Mouse (Mus musculus): ENCODE results near the gene Skor1. TPM values are rescaled to one million over a fixed set of nuclear protein-coding genes. Genes with fewer than 3 reads are reported as not detected.

The Skor1 gene
- polyA plus RNA-seq, 1 experiment from 2014 or later = 7.7 TPM

- H3K4me2 ChIP-seq (ENCODE audit: low read depth) = no peak overlapping the region
- no peaks in the 10 kb centered on the region for H3K36me3 ChIP-seq (ENCODE audit: control insufficient read depth, insufficient read depth, low read length)
- H3K9ac ChIP-seq (ENCODE audit: low read length) = no peak overlapping the region
- ATAC-seq (ENCODE audit: insufficient read depth, low FRiP score, low TSS enrichment) = peak; percentile 50; the same call in 1 of the 2 replicates
- no peaks in the 10 kb centered on the region for H3K9me3 ChIP-seq (ENCODE audit: control insufficient read depth, low read length)
- no peaks in the 10 kb centered on the region for H3K27me3 ChIP-seq (ENCODE audit: control insufficient read depth, insufficient read depth, low read length)
- H3K4me1 ChIP-seq (ENCODE audit: control insufficient read depth, insufficient read depth, low read length) = peaks cover 16% of the 10 kb centered on the region
- WGBS = 24% methylated on average over 14 of the region's 14 CpGs
- 0 out of 2 replicates have a peak overlapping the region, but pooled peaks have one; percentile 35 for H3K27ac ChIP-seq (ENCODE audit: low read depth, low read length)
- DNase-seq (ENCODE audit: low spot score) = peak; percentile 67
- H3K4me3 ChIP-seq (ENCODE audit: low read depth, low read length) = no peak overlapping the region
These were observed 33.7 kb upstream of the Skor1 start for GRCm38 (mm10) chr9:63182306-63182960.

DNA sequence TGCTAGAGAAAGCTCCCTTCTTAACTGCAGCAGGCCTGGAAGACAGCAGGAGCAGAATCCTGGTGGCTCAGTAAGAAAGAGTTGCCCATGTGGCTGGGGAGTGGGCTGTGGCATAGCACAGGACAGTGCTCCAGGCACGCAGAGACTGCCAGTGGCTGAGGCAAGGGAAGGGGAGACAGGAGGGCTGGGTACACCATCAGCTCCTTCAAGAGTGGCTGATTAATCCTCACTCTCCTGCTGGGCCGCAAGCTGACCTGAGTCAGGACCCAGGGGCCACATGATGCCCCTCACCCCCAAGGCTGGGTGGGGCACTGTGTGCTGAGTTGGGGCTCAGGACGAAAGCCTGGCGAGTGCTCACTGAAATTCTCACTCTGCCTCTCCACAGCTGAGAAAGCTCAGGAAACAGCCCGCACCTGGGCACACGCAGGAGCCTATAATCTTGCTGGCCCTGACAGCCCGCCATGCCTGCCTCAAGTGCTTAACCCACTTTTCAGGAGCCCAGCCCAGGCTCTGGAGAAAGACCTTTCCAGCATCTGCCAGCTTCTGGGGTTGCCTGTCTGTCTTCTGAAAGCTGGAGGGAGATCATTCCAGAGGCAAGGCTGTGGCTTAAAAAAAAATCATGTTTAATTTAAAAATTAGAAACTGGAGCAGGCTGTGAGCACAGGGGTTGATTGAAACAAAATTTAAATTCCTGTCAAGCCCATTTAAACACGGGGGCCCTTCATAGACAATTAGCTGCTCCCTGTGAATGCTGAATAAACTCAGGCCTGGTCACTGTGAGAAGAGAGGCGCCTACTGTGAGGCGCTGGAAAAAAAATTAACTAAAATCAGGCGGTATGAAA lies 32.8 kb upstream of the Skor1 start:
- H3K4me3 ChIP-seq (ENCODE audit: low read depth, low read length) = no peak overlapping the region
- 0 out of 2 replicates have a peak overlapping the region, but pooled peaks have one; percentile 35 for H3K27ac ChIP-seq (ENCODE audit: low read depth, low read length)
- no peak for DNase-seq (ENCODE audit: low spot score)
- ATAC-seq (ENCODE audit: insufficient read depth, low FRiP score, low TSS enrichment) = no peak
- H3K9ac ChIP-seq (ENCODE audit: low read length) = no peak overlapping the region
- no peaks in the 10 kb centered on the region for H3K27me3 ChIP-seq (ENCODE audit: control insufficient read depth, insufficient read depth, low read length)
- peaks cover 9% of the 10 kb centered on the region for H3K4me1 ChIP-seq (ENCODE audit: control insufficient read depth, insufficient read depth, low read length)
- no peaks in the 10 kb centered on the region for H3K9me3 ChIP-seq (ENCODE audit: control insufficient read depth, low read length)
- H3K4me2 ChIP-seq (ENCODE audit: low read depth) = no peak overlapping the region
- 49% methylated on average over 11 of the region's 11 CpGs for WGBS
- no peaks in the 10 kb centered on the region for H3K36me3 ChIP-seq (ENCODE audit: control insufficient read depth, insufficient read depth, low read length)

DNA sequence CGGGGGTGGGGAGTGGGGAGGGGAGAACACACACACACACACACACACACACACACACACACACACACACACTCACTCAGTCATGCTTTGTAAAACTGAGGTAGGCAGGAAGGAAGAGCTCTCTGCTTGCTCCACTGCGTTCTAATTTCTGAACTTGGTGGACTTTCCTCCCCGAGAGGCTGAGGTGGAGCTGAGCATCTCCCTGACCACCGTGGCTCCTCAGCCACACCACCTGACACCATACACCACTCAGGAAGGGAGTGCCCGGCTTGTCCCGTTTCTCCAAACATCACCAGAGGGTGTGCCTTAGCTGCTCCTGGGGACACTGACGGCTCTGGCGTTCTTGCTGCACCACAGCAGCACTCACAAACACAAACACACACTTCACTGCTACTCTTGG lies 29.5 kb upstream of the Skor1 start:
- Histone ChIP-seq H3K27ac (ENCODE audit: low read depth, low read length) (no peak overlapping the region), H3K4me2 (ENCODE audit: low read depth) (no peak overlapping the region), H3K4me3 (ENCODE audit: low read depth, low read length) (no peak overlapping the region), H3K27me3 (ENCODE audit: control insufficient read depth, insufficient read depth, low read length) (no peaks in the 10 kb centered on the region), H3K36me3 (ENCODE audit: control insufficient read depth, insufficient read depth, low read length) (no peaks in the 10 kb centered on the region), H3K9me3 (ENCODE audit: control insufficient read depth, low read length) (no peaks in the 10 kb centered on the region), H3K9ac (ENCODE audit: low read length) (no peak overlapping the region), H3K4me1 (ENCODE audit: control insufficient read depth, insufficient read depth, low read length) (peaks cover 7% of the 10 kb centered on the region)
- 86% methylated on average over 8 of the region's 8 CpGs for WGBS
- ATAC-seq (ENCODE audit: insufficient read depth, low FRiP score, low TSS enrichment) (no peak), DNase-seq (ENCODE audit: low spot score) (no peak)

- Histone ChIP-seq H3K27ac (ENCODE audit: low read depth, low read length) (no peak overlapping the region), H3K4me2 (ENCODE audit: low read depth) (no peak overlapping the region), H3K9me3 (ENCODE audit: control insufficient read depth, low read length) (no peaks in the 10 kb centered on the region), H3K4me3 (ENCODE audit: low read depth, low read length) (no peak overlapping the region), H3K4me1 (ENCODE audit: control insufficient read depth, insufficient read depth, low read length) (no peaks in the 10 kb centered on the region), H3K36me3 (ENCODE audit: control insufficient read depth, insufficient read depth, low read length) (no peaks in the 10 kb centered on the region; the same call in 1 of the 2 replicates), H3K9ac (ENCODE audit: low read length) (no peak overlapping the region), H3K27me3 (ENCODE audit: control insufficient read depth, insufficient read depth, low read length) (no peaks in the 10 kb centered on the region)
- ATAC-seq (ENCODE audit: insufficient read depth, low FRiP score, low TSS enrichment) (no peak), DNase-seq (ENCODE audit: low spot score) (no peak)
- 83% methylated on average over 8 of the region's 8 CpGs for WGBS
These were observed 25.4 kb upstream of the Skor1 start for GRCm38 (mm10) chr9:63174001-63174721.

GRCm38 (mm10) chr9:63171951-63172350 lies 23.2 kb upstream of the Skor1 start:
- Histone ChIP-seq H3K4me3 (ENCODE audit: low read depth, low read length) (no peak overlapping the region), H3K9ac (ENCODE audit: low read length) (no peak overlapping the region), H3K4me1 (ENCODE audit: control insufficient read depth, insufficient read depth, low read length) (no peaks in the 10 kb centered on the region), H3K4me2 (ENCODE audit: low read depth) (no peak overlapping the region), H3K36me3 (ENCODE audit: control insufficient read depth, insufficient read depth, low read length) (no peaks in the 10 kb centered on the region; the same call in 1 of the 2 replicates), H3K27me3 (ENCODE audit: control insufficient read depth, insufficient read depth, low read length) (no peaks in the 10 kb centered on the region), H3K9me3 (ENCODE audit: control insufficient read depth, low read length) (no peaks in the 10 kb centered on the region), H3K27ac (ENCODE audit: low read depth, low read length) (no peak overlapping the region)
- ATAC-seq (ENCODE audit: insufficient read depth, low FRiP score, low TSS enrichment) = no peak
- WGBS = 62% methylated on average over 2 of the region's 2 CpGs
- DNase-seq (ENCODE audit: low spot score) = no peak

DNA sequence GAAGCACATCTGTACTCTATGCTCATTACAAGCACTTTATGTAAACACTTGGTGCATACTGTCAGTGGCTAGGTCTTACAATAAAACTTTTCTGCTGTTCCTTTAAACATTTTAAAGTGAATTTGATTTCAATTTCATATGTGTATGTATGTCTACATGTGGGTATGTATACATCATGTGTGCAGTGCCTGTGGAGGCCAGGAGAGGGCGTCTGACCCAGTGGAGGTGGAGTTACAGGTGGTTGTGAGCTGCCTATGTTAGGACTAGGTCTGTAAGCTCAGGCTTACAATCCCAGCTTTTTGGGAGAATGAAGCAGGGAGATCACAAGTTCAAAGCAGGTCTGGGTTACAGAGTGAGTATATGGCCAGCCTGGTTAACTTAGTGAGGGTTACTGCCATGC lies 20.4 kb upstream of the Skor1 start:
- H3K9me3 ChIP-seq (ENCODE audit: control insufficient read depth, low read length) = no peaks in the 10 kb centered on the region
- no peaks in the 10 kb centered on the region; the same call in 1 of the 2 replicates for H3K4me1 ChIP-seq (ENCODE audit: control insufficient read depth, insufficient read depth, low read length)
- H3K9ac ChIP-seq (ENCODE audit: low read length) = no peak overlapping the region
- H3K4me3 ChIP-seq (ENCODE audit: low read depth, low read length) = no peak overlapping the region
- no peak overlapping the region for H3K27ac ChIP-seq (ENCODE audit: low read depth, low read length)
- no peaks in the 10 kb centered on the region for H3K27me3 ChIP-seq (ENCODE audit: control insufficient read depth, insufficient read depth, low read length)
- 88% methylated on average over 1 of the region's 1 CpGs for WGBS
- DNase-seq (ENCODE audit: low spot score) (no peak), ATAC-seq (ENCODE audit: insufficient read depth, low FRiP score, low TSS enrichment) (no peak)
- no peaks in the 10 kb centered on the region; the same call in 1 of the 2 replicates for H3K36me3 ChIP-seq (ENCODE audit: control insufficient read depth, insufficient read depth, low read length)
- no peak overlapping the region for H3K4me2 ChIP-seq (ENCODE audit: low read depth)

DNA sequence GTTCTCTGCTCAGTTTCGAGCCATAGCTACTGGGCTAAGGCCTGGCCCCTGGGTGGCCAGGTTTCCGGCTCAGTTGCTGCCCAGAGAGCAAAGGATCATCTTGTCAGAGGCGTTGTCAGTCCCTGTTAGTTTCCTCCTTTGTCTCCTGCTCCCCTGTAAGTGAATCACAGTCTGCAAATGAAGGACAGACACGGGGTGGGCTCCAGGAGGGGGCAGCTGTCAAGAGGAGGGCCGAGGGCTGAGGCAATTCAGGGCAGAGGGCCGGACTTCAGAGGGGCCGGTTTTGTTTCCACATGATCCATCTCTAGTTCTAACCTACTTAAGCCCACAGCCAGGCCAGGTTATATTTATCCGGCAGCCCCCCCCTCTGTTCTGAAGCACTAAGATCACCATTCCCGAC lies 16.3 kb upstream of the Skor1 start:
- 31% methylated on average over 9 of the region's 9 CpGs for WGBS
- Histone ChIP-seq H3K36me3 (ENCODE audit: control insufficient read depth, insufficient read depth, low read length) (no peaks in the 10 kb centered on the region; the same call in 1 of the 2 replicates), H3K27me3 (ENCODE audit: control insufficient read depth, insufficient read depth, low read length) (no peaks in the 10 kb centered on the region), H3K4me2 (ENCODE audit: low read depth) (no peak overlapping the region), H3K9me3 (ENCODE audit: control insufficient read depth, low read length) (no peaks in the 10 kb centered on the region), H3K27ac (ENCODE audit: low read depth, low read length) (no peak overlapping the region), H3K4me1 (ENCODE audit: control insufficient read depth, insufficient read depth, low read length) (no peaks in the 10 kb centered on the region; the same call in 1 of the 2 replicates), H3K9ac (ENCODE audit: low read length) (no peak overlapping the region; the same call in 1 of the 2 replicates), H3K4me3 (ENCODE audit: low read depth, low read length) (no peak overlapping the region)
- no peak for ATAC-seq (ENCODE audit: insufficient read depth, low FRiP score, low TSS enrichment)
- no peak for DNase-seq (ENCODE audit: low spot score)

DNA sequence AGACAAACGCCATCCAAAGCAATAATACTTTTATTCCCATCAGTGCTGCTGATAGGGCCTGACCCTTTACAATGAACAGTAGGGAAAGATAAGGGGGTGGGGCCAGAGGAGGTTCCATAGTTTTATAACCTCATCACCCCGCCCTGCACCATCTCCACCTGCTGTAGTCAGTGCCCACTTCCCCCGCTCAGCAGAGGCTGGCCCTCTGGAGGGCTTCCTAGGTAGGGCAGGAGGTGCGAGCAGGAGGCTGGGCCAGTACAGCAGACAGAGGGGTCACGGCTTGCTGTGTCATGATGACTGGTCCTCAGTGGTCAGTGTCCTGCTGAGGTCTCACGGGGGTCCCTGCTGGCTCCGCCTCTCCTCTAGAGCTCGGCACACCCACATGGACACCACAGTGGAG lies 15.0 kb upstream of the Skor1 start:
- H3K27ac ChIP-seq (ENCODE audit: low read depth, low read length) = no peak overlapping the region
- DNase-seq (ENCODE audit: low spot score) (no peak), ATAC-seq (ENCODE audit: insufficient read depth, low FRiP score, low TSS enrichment) (no peak)
- no peak overlapping the region for H3K9ac ChIP-seq (ENCODE audit: low read length)
- 56% methylated on average over 8 of the region's 8 CpGs for WGBS
- H3K4me3 ChIP-seq (ENCODE audit: low read depth, low read length) = no peak overlapping the region
- H3K36me3 ChIP-seq (ENCODE audit: control insufficient read depth, insufficient read depth, low read length) = no peaks in the 10 kb centered on the region
- no peak overlapping the region for H3K4me2 ChIP-seq (ENCODE audit: low read depth)
- no peaks in the 10 kb centered on the region; the same call in 1 of the 2 replicates for H3K4me1 ChIP-seq (ENCODE audit: control insufficient read depth, insufficient read depth, low read length)
- H3K27me3 ChIP-seq (ENCODE audit: control insufficient read depth, insufficient read depth, low read length) = no peaks in the 10 kb centered on the region
- H3K9me3 ChIP-seq (ENCODE audit: control insufficient read depth, low read length) = no peaks in the 10 kb centered on the region

All from neural tube, embryonic 11.5 days (tissue).